Comparison of ENCODE assay signal across 8 mouse cellular contexts in the genomic region with DNA sequence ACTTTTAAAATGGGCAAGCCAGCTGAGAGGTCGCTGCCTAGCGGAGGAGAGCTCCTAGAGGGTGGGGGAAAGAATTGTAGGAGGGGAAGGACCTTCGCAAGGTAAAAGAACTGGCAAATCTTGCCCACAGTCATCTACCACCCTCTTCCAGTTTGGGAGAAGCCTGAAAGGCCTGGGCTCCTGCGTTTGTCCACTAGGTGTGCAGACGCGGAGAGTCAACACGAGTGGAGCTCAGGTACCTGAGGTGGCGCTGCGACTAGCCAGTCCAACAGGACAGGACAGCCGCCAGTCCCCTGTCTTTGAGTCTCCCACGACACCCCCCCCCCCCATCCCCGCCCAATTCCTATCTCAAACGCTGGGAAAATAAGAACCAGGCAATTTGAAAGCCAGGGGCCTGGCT. TPM values are rescaled to one million over a fixed set of nuclear protein-coding genes. Genes with fewer than 3 reads are reported as not detected.
DNase-seq lines count a peak whose midpoint lies in the region; ATAC-seq and TF ChIP-seq lines count a peak whose summit lies in the region.

No protein-coding gene starts in this region.

- H3K9ac ChIP-seq in midbrain, embryonic 16.5 days (ENCODE audit: low read depth, low read length): no peak overlapping the region

- H3K4me3 ChIP-seq in embryonic fibroblast, embryonic 13.5 days (ENCODE audit: insufficient read depth, low read length): peak overlapping the region; percentile 16; the same call in 1 of the 2 replicates
- peak overlapping the region; percentile 53 for H3K4me3 ChIP-seq in midbrain, embryonic 16.5 days (ENCODE audit: low read depth, low read length)

- WGBS in midbrain, embryonic 16.5 days: under 1% methylated on average over 13 of the region's 13 CpGs

- TF ChIP-seq CTCF in embryonic fibroblast, embryonic 13.5 days (IDR thresholded peaks at IDR 0.05; ENCODE audit: borderline replicate concordance, insufficient read depth, low read length): no peak

- H3K36me3 ChIP-seq in midbrain, embryonic 16.5 days (ENCODE audit: control insufficient read depth, insufficient read depth, low read length): no peaks in the 10 kb centered on the region; the same call in 1 of the 2 replicates

- H3K4me2 ChIP-seq in midbrain, embryonic 16.5 days (ENCODE audit: low read length): peak overlapping the region; percentile 60

- peak; percentile 42 to 61 for DNase-seq in cerebellum, postnatal 14 days
- DNase-seq in cerebellum, adult 11 months: no peak
- peak; percentile 57 for DNase-seq in kidney, postnatal 14 days
- no peak for DNase-seq in frontal cortex, postnatal 14 days (ENCODE audit: low spot score in 2 of 2)
- no peak for DNase-seq in thymus, adult 18-20 months
- no peak for DNase-seq in urinary bladder, adult 2 months (ENCODE audit: low spot score)

- no peaks in the 10 kb centered on the region for H3K4me1 ChIP-seq in embryonic fibroblast, embryonic 13.5 days (ENCODE audit: control insufficient read depth, insufficient read depth, low read length)
- H3K4me1 ChIP-seq in midbrain, embryonic 16.5 days (ENCODE audit: control insufficient read depth, insufficient read depth, low read length): peaks cover 17% of the 10 kb centered on the region

- H3K27ac ChIP-seq in embryonic fibroblast, embryonic 13.5 days (ENCODE audit: insufficient read depth, low read length): no peak overlapping the region
- H3K27ac ChIP-seq in midbrain, embryonic 16.5 days (ENCODE audit: low read length): peak overlapping the region; percentile 84; the same call in 1 of the 2 replicates

- TF ChIP-seq POLR2A in embryonic fibroblast, embryonic 13.5 days (IDR thresholded peaks at IDR 0.05; ENCODE audit: low read depth, low read length): no peak

- no peaks in the 10 kb centered on the region for H3K9me3 ChIP-seq in midbrain, embryonic 16.5 days (replicated peaks; ENCODE audit: control insufficient read depth, low read length, poor library complexity, severe bottlenecking)

- H3K27me3 ChIP-seq in midbrain, embryonic 16.5 days (ENCODE audit: control insufficient read depth, insufficient read depth, low read depth, low read length): peaks cover 30% of the 10 kb centered on the region

- ATAC-seq in midbrain, embryonic 16.5 days: peak; percentile 7; the same call in 1 of the 2 replicates

RNA-seq across cellular contexts. Expression of gene Irx1, which starts 0.8 kb away (rescaled TPM):
- polyA plus RNA-seq in embryonic fibroblast, embryonic 13.5 days (2011; ENCODE audit: insufficient read length, low read depth, missing spikeins): 24.7 and 39.1 TPM in 2 replicates
- 9.6 and 10.3 TPM in 2 replicates for polyA plus RNA-seq in midbrain, embryonic 16.5 days (2015; fragmentation: Nextera tagmentation; extraction: Ambion mirVana)
- polyA plus RNA-seq in urinary bladder, adult 2 months (2012; rRNA removed): 0.03 and 0.04 TPM in 2 replicates

Comparison
In these comparisons a context has a peak if more than half of its experiments do, and no peak if none do; other contexts are left out.
1. DNase-seq: peak in cerebellum, postnatal 14 days (2 of 2) and kidney, postnatal 14 days (single experiment); none in cerebellum, adult 11 months (single experiment), frontal cortex, postnatal 14 days (0 of 2), thymus, adult 18-20 months (0 of 2) and urinary bladder, adult 2 months (single experiment).
2. RNA of gene Irx1, which starts 0.8 kb away (polyA plus RNA-seq): 24.7 to 39.1 TPM in embryonic fibroblast, embryonic 13.5 days and 9.6 to 10.3 TPM in midbrain, embryonic 16.5 days; 0.03 to 0.04 TPM in urinary bladder, adult 2 months; every median in the first group is over 10 times any median in the second.